Mouse (Mus musculus): Measurements from ENCODE around the gene Gm14137. TPM values are rescaled to one million over a fixed set of nuclear protein-coding genes. Genes with fewer than 3 reads are reported as not detected.

The Gm14137 gene
- polyA plus RNA-seq, 1 experiment from 2014 or later = 0.15 TPM

DNA sequence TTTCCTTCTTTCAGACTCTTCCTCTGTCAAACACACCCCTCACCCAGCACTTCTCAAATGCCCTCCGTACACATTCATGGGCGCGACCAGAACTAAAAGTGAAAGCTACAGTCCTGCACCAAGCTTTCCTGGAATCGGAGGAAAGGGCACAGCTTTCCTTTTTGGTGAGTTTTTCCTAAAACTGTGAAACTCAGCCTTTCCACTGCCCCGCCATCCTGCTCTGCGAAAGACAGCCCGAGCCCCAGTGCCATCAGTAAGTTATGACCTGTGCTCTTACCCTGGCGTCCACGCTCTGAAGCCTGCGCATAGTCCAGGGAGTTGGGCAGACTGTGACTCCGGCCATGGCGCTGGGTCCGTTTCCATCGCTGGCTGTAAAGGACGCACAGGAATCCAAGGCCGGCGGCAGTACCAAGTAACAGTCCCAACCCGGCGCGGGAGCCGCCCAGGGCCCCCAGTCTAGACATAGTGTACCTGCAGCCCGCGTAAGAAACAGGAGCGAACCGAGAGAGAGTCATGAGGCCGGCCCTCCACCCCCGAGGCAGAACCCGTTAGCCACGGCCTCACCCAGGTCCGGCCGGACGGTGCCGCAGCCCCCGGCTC lies 18.1 kb upstream of the Gm14137 start:
- peak overlapping the region; percentile 97 for H3K9ac ChIP-seq (ENCODE audit: low read depth, low read length)
- no peaks in the 10 kb centered on the region for H3K27me3 ChIP-seq (replicated peaks; ENCODE audit: control insufficient read depth, insufficient read depth, low read length)
- H3K4me3 ChIP-seq (ENCODE audit: low read length) = peak overlapping the region; percentile 100
- peak overlapping the region; percentile 80 for H3K4me2 ChIP-seq (ENCODE audit: low read depth, low read length)
- H3K9me3 ChIP-seq (ENCODE audit: control insufficient read depth, low read length) = no peaks in the 10 kb centered on the region
- peaks cover 18% of the 10 kb centered on the region for H3K4me1 ChIP-seq (ENCODE audit: control insufficient read depth, insufficient read depth, low read length)
- WGBS = 3% methylated on average over 34 of the region's 34 CpGs
- peak; percentile 66 for ATAC-seq
- peak overlapping the region; percentile 65 for H3K27ac ChIP-seq (ENCODE audit: low read length)
- peaks cover 4% of the 10 kb centered on the region; the same call in 1 of the 2 replicates for H3K36me3 ChIP-seq (ENCODE audit: control insufficient read depth, insufficient read depth, low read length)

DNA sequence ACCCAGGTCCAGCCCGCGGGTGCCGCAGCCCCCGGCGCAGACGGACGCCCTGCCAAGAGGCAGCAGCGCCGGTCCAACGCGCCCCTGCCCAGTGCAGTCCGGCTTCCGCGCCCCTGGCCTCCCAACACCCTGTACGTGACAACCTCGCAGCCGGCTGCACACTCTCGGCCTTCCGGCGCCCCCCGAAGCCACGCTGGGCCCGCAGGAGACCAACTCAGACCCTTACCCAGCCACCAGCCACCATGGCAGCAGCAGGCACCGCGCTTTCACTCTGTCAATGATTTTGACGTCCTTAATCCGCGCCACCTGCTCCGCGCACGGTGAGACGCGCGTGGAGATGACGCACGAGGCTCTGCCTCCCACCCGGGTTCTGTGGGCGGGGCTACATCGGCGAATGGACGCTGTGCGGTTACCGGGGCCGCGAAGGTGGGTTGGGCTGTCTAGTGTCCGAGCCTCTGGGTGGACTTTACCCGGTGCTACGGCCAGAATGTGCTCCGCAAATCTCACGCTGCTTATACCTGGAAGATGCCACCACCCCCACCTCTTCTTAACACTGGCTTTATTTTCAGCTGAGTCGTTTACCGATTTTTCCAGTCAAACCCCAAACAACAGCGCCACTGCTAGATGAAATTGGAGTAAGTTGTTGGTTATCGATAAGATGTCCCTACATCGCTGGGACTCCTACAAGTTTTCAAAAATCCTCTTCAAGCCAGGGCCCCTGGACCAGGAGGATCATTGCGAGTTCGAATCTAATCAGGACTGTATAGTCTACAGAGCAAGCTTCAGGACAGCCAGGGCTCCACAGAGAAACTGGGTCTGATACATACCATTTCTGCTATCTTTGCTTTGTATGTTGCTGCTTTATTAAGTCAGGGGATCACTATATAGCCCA lies 17.4 kb upstream of the Gm14137 start, which contains the start of gene Rmdn3:
TSS of gene Rmdn3 (minus strand) at position 354 of the 892 bp plus-strand sequence.
- Histone ChIP-seq H3K4me1 (ENCODE audit: control insufficient read depth, insufficient read depth, low read length) (peaks cover 18% of the 10 kb centered on the region), H3K4me2 (ENCODE audit: low read depth, low read length) (peak within 1 kb of the TSS; percentile 80), H3K27ac (ENCODE audit: low read length) (peak within 1 kb of the TSS; percentile 65), H3K4me3 (ENCODE audit: low read length) (peak within 1 kb of the TSS; percentile 100), H3K27me3 (replicated peaks; ENCODE audit: control insufficient read depth, insufficient read depth, low read length) (0 out of 2 replicates have a peak, but pooled peaks cover 2% of the 10 kb centered on the region), H3K9me3 (ENCODE audit: control insufficient read depth, low read length) (no peaks in the 10 kb centered on the region), H3K36me3 (ENCODE audit: control insufficient read depth, insufficient read depth, low read length) (peaks cover 4% of the 10 kb centered on the region; the same call in 1 of the 2 replicates), H3K9ac (ENCODE audit: low read depth, low read length) (peak within 1 kb of the TSS; percentile 97)
- under 1% methylated on average over 57 of the region's 57 CpGs for WGBS
- peak; percentile 81 for ATAC-seq

DNA sequence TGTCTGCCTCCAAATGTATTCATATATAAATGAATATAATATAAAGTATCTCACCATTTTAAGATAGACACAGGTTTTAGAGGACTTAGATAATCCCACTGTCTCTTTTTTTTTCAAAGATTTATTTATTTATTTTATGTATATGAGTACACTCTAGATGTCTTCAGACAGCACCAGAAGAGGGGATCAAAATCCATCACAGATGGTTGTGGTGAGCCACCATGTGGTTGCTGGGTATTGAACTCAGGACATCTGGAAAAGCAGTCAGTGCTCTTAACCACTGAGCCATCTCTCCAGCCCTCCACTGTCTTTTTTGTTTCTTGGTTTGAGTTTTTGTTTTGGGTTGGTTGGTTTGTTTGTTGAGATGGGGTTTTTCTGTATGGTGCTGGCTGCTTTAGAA lies 16.5 kb upstream of the Gm14137 start:
- H3K9ac ChIP-seq (ENCODE audit: low read depth, low read length) = no peak overlapping the region
- H3K4me3 ChIP-seq (ENCODE audit: low read length) = no peak overlapping the region
- H3K36me3 ChIP-seq (ENCODE audit: control insufficient read depth, insufficient read depth, low read length) = no peaks in the 10 kb centered on the region
- H3K4me2 ChIP-seq (ENCODE audit: low read depth, low read length) = no peak overlapping the region
- peaks cover 19% of the 10 kb centered on the region for H3K4me1 ChIP-seq (ENCODE audit: control insufficient read depth, insufficient read depth, low read length)
- H3K9me3 ChIP-seq (ENCODE audit: control insufficient read depth, low read length) = no peaks in the 10 kb centered on the region
- H3K27ac ChIP-seq (ENCODE audit: low read length) = no peak overlapping the region
- no peak for ATAC-seq
- H3K27me3 ChIP-seq (replicated peaks; ENCODE audit: control insufficient read depth, insufficient read depth, low read length) = 0 out of 2 replicates have a peak, but pooled peaks cover 2% of the 10 kb centered on the region

DNA sequence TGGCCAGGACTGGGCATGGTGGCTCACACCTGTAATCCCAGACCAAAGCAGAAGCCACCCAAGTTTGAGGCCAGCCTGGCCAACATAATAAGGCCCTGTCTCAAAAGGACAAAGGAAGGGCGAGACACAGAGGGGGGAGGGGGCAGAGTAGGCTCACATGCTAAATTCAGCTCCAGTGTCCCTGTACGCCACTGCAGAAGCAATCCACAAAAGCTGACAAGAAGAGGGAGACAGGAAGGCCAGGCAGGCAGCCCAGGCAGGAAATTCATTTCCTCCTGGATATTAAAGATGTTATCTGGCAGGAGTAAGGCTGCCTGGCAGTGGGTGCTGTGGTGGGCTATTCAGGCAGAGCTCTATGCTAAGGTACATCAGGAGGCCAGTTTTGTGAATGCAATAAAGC lies 13.1 kb upstream of the Gm14137 start:
- Histone ChIP-seq H3K4me3 (ENCODE audit: low read length) (no peak overlapping the region), H3K9ac (ENCODE audit: low read depth, low read length) (no peak overlapping the region), H3K27ac (ENCODE audit: low read length) (no peak overlapping the region), H3K4me1 (ENCODE audit: control insufficient read depth, insufficient read depth, low read length) (peaks cover 8% of the 10 kb centered on the region; the same call in 1 of the 2 replicates), H3K36me3 (ENCODE audit: control insufficient read depth, insufficient read depth, low read length) (no peaks in the 10 kb centered on the region), H3K4me2 (ENCODE audit: low read depth, low read length) (no peak overlapping the region), H3K27me3 (replicated peaks; ENCODE audit: control insufficient read depth, insufficient read depth, low read length) (peaks cover 2% of the 10 kb centered on the region; the same call in 1 of the 2 replicates), H3K9me3 (ENCODE audit: control insufficient read depth, low read length) (no peaks in the 10 kb centered on the region)
- 39% methylated on average over 2 of the region's 2 CpGs for WGBS
- no peak for ATAC-seq

- Histone ChIP-seq H3K36me3 (ENCODE audit: control insufficient read depth, insufficient read depth, low read length) (no peaks in the 10 kb centered on the region), H3K9me3 (ENCODE audit: control insufficient read depth, low read length) (no peaks in the 10 kb centered on the region), H3K4me1 (ENCODE audit: control insufficient read depth, insufficient read depth, low read length) (peaks cover 17% of the 10 kb centered on the region), H3K27me3 (replicated peaks; ENCODE audit: control insufficient read depth, insufficient read depth, low read length) (peaks cover 2% of the 10 kb centered on the region; the same call in 1 of the 2 replicates), H3K9ac (ENCODE audit: low read depth, low read length) (no peak overlapping the region), H3K27ac (ENCODE audit: low read length) (peak overlapping the region; percentile 45; the same call in 1 of the 2 replicates), H3K4me2 (ENCODE audit: low read depth, low read length) (no peak overlapping the region), H3K4me3 (ENCODE audit: low read length) (no peak overlapping the region)
- WGBS = 49% methylated on average over 3 of the region's 3 CpGs
- ATAC-seq = peak; percentile 39
Measured at GRCm38 (mm10) chr2:119163135-119163534, 11.2 kb upstream of the Gm14137 start.

DNA sequence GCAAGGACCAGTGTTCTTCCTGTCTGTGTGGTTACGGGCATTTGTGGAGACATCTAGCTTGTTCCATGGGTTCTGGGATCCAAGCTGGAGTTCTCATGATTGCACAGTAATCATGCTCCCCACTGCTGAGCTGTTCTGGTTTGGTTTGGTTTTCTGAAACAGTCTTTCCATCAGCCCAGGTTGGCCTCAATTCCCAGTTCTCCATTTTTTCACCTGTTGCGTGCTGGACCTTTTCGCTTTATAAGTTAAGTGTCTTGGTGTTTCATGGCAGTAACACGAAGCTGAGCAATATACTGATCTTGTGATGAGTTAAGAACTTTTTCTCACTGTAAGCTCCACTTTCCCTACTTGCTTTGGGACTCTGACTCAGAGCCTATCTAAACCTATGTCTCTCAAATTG lies 10.3 kb upstream of the Gm14137 start:
- Histone ChIP-seq H3K27ac (ENCODE audit: low read length) (no peak overlapping the region), H3K4me1 (ENCODE audit: control insufficient read depth, insufficient read depth, low read length) (peaks cover 17% of the 10 kb centered on the region), H3K36me3 (ENCODE audit: control insufficient read depth, insufficient read depth, low read length) (no peaks in the 10 kb centered on the region), H3K27me3 (replicated peaks; ENCODE audit: control insufficient read depth, insufficient read depth, low read length) (peaks cover 2% of the 10 kb centered on the region; the same call in 1 of the 2 replicates), H3K4me3 (ENCODE audit: low read length) (no peak overlapping the region), H3K9ac (ENCODE audit: low read depth, low read length) (no peak overlapping the region), H3K4me2 (ENCODE audit: low read depth, low read length) (no peak overlapping the region), H3K9me3 (ENCODE audit: control insufficient read depth, low read length) (no peaks in the 10 kb centered on the region)
- 84% methylated on average over 4 of the region's 4 CpGs for WGBS
- ATAC-seq = no peak

- Histone ChIP-seq H3K4me1 (ENCODE audit: control insufficient read depth, insufficient read depth, low read length) (peaks cover 17% of the 10 kb centered on the region), H3K9me3 (ENCODE audit: control insufficient read depth, low read length) (no peaks in the 10 kb centered on the region), H3K4me2 (ENCODE audit: low read depth, low read length) (no peak overlapping the region), H3K4me3 (ENCODE audit: low read length) (no peak overlapping the region), H3K9ac (ENCODE audit: low read depth, low read length) (no peak overlapping the region), H3K27ac (ENCODE audit: low read length) (no peak overlapping the region), H3K27me3 (replicated peaks; ENCODE audit: control insufficient read depth, insufficient read depth, low read length) (peaks cover 2% of the 10 kb centered on the region; the same call in 1 of the 2 replicates), H3K36me3 (ENCODE audit: control insufficient read depth, insufficient read depth, low read length) (no peaks in the 10 kb centered on the region)
- ATAC-seq = no peak
Measured at GRCm38 (mm10) chr2:119165401-119165800, 8.9 kb upstream of the Gm14137 start.

DNA sequence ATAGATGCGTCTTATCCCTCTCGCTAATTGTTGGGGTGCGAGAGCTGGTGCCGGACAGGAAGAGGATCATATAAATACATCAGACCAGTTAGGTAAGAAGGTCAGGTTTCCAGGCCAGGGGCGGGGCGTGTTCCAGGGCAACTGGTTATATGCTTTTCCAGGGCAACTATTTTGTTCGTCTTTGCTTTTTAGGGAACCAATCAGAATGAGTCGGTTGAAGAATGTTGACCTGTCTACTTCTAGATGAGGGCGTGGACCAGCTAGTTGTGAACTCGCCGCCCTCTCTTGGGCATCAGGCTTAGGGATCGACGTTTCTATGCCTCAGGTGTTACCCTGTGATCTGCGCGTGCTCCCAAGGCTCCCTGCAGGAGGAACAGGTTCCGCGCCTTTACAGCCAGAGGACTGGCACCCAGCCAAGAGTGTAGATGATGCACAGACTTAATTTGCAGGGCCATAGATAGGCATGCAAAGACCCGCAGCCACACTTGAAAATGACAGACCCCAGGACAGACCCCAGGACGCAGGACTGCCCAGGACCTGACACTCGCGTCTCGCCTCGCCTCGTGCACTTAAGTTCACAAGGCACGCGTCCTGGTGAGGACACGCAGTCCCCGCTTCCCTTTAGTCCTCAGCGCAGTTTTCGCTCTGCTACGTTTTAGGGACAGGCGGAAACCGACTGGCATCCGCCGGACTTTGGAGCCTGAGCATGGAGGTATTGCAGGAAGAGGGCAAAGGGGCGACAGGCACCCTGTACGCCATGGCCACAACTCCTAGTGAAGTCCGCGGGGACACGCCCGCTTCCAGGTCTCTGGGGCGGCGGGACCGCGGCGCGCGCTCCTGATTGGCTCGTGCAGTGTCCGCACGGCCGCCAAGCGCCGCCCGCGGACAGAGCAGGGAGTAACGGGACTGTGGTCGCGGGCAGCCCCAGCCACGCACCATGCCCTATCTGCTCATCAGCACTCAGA lies 7.1 kb upstream of the Gm14137 start, which contains the start of gene Gchfr:
TSS of gene Gchfr (plus strand) at position 873 of the 965 bp plus-strand sequence.
- Histone ChIP-seq H3K9me3 (ENCODE audit: control insufficient read depth, low read length) (no peaks in the 10 kb centered on the region), H3K4me3 (ENCODE audit: low read length) (peak within 1 kb of the TSS; percentile 65), H3K27me3 (replicated peaks; ENCODE audit: control insufficient read depth, insufficient read depth, low read length) (no peaks in the 10 kb centered on the region; the same call in 1 of the 2 replicates), H3K36me3 (ENCODE audit: control insufficient read depth, insufficient read depth, low read length) (no peaks in the 10 kb centered on the region), H3K9ac (ENCODE audit: low read depth, low read length) (peak within 1 kb of the TSS; percentile 68), H3K27ac (ENCODE audit: low read length) (peak within 1 kb of the TSS; percentile 84), H3K4me1 (ENCODE audit: control insufficient read depth, insufficient read depth, low read length) (peaks cover 17% of the 10 kb centered on the region), H3K4me2 (ENCODE audit: low read depth, low read length) (peak within 1 kb of the TSS; percentile 98)
- WGBS = 1% methylated on average over 59 of the region's 60 CpGs
- peak; percentile 90 for ATAC-seq
